Mouse (Mus musculus): ENCODE results near the gene Acot12. TPM values are rescaled to one million over a fixed set of nuclear protein-coding genes. Genes with fewer than 3 reads are reported as not detected.

Gene Acot12
- polyA plus RNA-seq (2016; fragmentation: Nextera tagmentation; extraction: Ambion mirVana) = not detected in 2 replicates

GRCm38 (mm10) chr13:91741280-91742047, at the start of gene Acot12:
TSS of gene Acot12 (plus strand) at chr13:91741512.
- Histone ChIP-seq H3K27me3 (ENCODE audit: low read depth, poor library complexity, severe bottlenecking) (peaks cover 26% of the 10 kb centered on the region), H3K4me1 (peaks cover 11% of the 10 kb centered on the region), H3K4me3 (peak within 1 kb of the TSS; percentile 62), H3K36me3 (no peaks in the 10 kb centered on the region), H3K9me3 (replicated peaks) (no peaks in the 10 kb centered on the region), H3K27ac (replicated peaks) (peak within 1 kb of the TSS; percentile 71)
- WGBS = 8% methylated on average over 45 of the region's 45 CpGs
- peak; percentile 63 for DNase-seq (ENCODE audit: low spot score)

DNA sequence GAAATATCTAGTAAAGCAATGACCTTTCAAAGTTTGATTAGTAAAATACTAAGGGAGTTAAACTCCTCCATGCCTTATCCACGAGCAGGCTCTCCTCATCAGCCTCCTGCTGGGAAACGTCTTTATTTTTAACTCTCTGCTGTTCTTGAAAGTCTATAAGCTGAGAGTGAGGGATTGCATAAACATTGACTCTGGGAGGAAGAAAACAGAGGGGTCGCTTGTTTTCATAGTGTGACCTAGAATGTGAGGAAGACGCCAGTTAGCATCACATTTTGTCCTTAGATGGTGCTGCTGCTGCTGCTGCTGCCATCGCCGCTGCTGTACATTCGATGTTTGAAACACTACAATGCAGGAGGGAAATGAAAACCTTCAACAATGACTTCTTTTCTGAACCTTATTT, 47.7 kb upstream of the Acot12 start:
- no peak for DNase-seq (ENCODE audit: low spot score)
- Histone ChIP-seq H3K9me3 (replicated peaks) (no peaks in the 10 kb centered on the region), H3K4me3 (no peak overlapping the region), H3K36me3 (peaks cover 21% of the 10 kb centered on the region), H3K27me3 (ENCODE audit: low read depth, poor library complexity, severe bottlenecking) (no peaks in the 10 kb centered on the region), H3K27ac (replicated peaks) (no peak overlapping the region), H3K4me1 (no peaks in the 10 kb centered on the region)
- WGBS = 58% methylated on average over 7 of the region's 7 CpGs

DNA sequence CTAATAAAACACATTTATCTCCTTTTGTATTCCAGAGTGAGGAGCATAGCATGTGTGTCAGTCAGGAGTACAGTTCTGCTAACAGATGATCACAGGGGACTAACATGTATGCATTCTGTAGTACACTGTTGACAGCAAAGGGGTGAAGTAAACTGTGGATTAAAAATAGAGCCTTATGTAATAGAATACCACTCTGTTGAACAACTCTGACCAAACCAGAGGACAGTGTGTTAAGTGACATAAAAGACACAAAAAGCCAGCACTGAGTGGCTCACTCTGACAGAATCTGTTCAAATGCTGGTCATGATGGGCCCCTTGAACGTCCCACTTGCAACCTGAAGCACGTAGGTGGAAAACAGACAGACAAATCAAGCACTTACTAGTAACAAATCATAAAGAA, 45.9 kb upstream of the Acot12 start:
- WGBS = 87% methylated on average over 2 of the region's 2 CpGs
- no peak overlapping the region for H3K27ac ChIP-seq (replicated peaks)
- H3K27me3 ChIP-seq (ENCODE audit: low read depth, poor library complexity, severe bottlenecking) = no peaks in the 10 kb centered on the region
- no peak overlapping the region for H3K4me3 ChIP-seq
- H3K36me3 ChIP-seq = peaks cover 16% of the 10 kb centered on the region
- H3K4me1 ChIP-seq = no peaks in the 10 kb centered on the region
- H3K9me3 ChIP-seq (replicated peaks) = no peaks in the 10 kb centered on the region
- no peak for DNase-seq (ENCODE audit: low spot score)

DNA sequence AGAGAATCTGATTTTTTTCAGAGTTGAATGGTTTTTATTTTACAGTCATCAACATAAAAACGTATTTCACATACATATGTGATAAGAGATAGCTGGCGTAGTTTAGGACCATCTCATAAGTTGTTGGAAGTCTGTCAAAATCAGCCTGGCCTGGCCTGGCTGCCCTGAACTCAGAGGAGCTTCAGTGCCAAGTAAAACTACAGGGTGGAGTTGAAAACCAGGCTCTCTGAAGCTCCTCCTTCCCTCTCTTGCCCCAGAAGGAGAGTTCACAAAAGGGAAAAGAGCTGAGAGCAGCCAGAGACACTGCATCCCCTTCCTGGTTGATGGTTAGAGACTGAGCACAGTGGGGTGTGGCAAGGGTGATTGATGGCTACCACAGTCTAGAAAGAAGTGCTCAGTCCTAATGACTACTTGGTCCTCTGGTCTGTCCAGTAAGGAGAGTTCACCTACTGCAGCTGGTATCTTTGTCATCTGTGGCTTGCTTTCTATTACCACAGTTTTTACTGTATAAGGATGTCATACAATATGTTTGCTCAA, 45.1 kb upstream of the Acot12 start:
- Histone ChIP-seq H3K27ac (replicated peaks) (no peak overlapping the region), H3K27me3 (ENCODE audit: low read depth, poor library complexity, severe bottlenecking) (no peaks in the 10 kb centered on the region), H3K36me3 (peaks cover 22% of the 10 kb centered on the region), H3K9me3 (replicated peaks) (no peaks in the 10 kb centered on the region), H3K4me1 (no peaks in the 10 kb centered on the region), H3K4me3 (no peak overlapping the region)
- DNase-seq (ENCODE audit: low spot score) = no peak
- WGBS = 93% methylated on average over 2 of the region's 2 CpGs

DNA sequence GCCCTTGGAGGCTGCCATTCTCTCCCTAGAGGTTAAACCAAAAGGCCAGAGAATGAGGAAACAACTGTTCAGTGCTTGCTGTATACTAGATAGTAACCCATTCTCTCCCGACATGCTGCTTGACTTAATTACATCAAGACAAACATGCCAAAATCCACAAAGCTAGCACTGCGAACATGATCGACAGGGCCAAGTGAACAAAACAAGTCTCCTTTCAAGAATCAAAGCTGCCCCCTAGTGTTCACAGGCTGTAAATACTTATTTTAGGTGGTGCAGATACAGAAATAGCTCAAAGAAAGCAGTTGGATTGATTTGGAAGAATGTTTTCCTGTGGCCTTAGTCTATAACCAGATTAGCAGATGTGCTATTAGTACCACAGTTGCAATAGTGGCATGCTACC, 44.3 kb upstream of the Acot12 start:
- no peak for DNase-seq (ENCODE audit: low spot score)
- 42% methylated on average over 3 of the region's 3 CpGs for WGBS
- no peaks in the 10 kb centered on the region for H3K27me3 ChIP-seq (ENCODE audit: low read depth, poor library complexity, severe bottlenecking)
- H3K27ac ChIP-seq (replicated peaks) = no peak overlapping the region
- no peak overlapping the region for H3K4me3 ChIP-seq
- peaks cover 26% of the 10 kb centered on the region for H3K36me3 ChIP-seq
- H3K9me3 ChIP-seq (replicated peaks) = no peaks in the 10 kb centered on the region
- no peaks in the 10 kb centered on the region for H3K4me1 ChIP-seq

DNA sequence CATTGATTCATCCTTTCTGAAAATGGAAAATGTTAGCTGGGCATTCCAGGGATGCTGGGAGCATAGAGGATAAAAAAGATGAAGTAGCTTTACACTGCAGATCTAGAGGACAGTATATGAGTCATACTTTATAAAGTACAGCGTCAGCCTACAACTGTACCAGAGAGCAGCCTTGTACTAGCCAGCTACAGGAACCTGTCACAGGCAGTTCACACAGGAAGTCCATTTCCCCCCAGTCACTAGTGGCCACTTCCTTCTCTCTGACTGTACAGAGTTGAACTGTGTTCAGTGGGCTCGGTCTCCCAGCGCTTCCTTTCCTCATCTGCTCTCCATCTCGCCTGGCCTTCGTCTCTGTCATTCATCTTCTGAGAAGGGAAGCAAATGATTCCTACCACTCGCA, 39.0 kb upstream of the Acot12 start:
- Histone ChIP-seq H3K4me3 (no peak overlapping the region), H3K27ac (replicated peaks) (no peak overlapping the region), H3K4me1 (no peaks in the 10 kb centered on the region), H3K9me3 (replicated peaks) (no peaks in the 10 kb centered on the region), H3K36me3 (peaks cover 35% of the 10 kb centered on the region), H3K27me3 (ENCODE audit: low read depth, poor library complexity, severe bottlenecking) (no peaks in the 10 kb centered on the region)
- 87% methylated on average over 6 of the region's 6 CpGs for WGBS
- no peak for DNase-seq (ENCODE audit: low spot score)

DNA sequence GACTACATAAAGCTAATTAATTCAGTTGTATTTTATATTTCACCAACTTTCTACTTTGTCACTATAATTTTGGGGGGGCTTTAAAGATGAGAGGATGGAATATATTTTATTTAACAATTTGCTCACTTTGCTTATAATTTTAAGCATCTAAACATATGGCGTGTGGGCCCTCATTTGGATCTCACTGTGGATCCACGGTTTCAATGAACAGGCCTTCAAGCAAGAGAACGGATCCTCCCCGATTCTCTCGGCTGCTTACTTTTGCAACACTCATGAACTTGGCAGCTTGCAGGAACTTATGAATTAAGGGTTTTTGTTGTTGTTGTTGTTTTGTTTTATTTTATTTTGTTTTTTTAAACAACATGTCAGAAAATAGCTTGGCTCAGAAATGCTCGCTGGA, 21.8 kb upstream of the Acot12 start:
- Histone ChIP-seq H3K4me3 (no peak overlapping the region), H3K27ac (replicated peaks) (no peak overlapping the region), H3K27me3 (ENCODE audit: low read depth, poor library complexity, severe bottlenecking) (no peaks in the 10 kb centered on the region), H3K9me3 (replicated peaks) (no peaks in the 10 kb centered on the region), H3K4me1 (no peaks in the 10 kb centered on the region), H3K36me3 (0 out of 2 replicates have a peak, but pooled peaks cover under 1% of the 10 kb centered on the region)
- DNase-seq (ENCODE audit: low spot score) = no peak
- WGBS = 93% methylated on average over 6 of the region's 6 CpGs

GRCm38 (mm10) chr13:91723108-91723735, 18.1 kb upstream of the Acot12 start:
- H3K4me3 ChIP-seq = no peak overlapping the region
- WGBS = 67% methylated on average over 8 of the region's 8 CpGs
- H3K9me3 ChIP-seq (replicated peaks) = no peaks in the 10 kb centered on the region
- H3K27me3 ChIP-seq (ENCODE audit: low read depth, poor library complexity, severe bottlenecking) = no peaks in the 10 kb centered on the region
- no peak for DNase-seq (ENCODE audit: low spot score)
- H3K27ac ChIP-seq (replicated peaks) = no peak overlapping the region
- H3K4me1 ChIP-seq = no peaks in the 10 kb centered on the region
- no peaks in the 10 kb centered on the region for H3K36me3 ChIP-seq

- Histone ChIP-seq H3K9me3 (replicated peaks) (no peaks in the 10 kb centered on the region), H3K4me3 (no peak overlapping the region), H3K27me3 (ENCODE audit: low read depth, poor library complexity, severe bottlenecking) (no peaks in the 10 kb centered on the region), H3K4me1 (no peaks in the 10 kb centered on the region), H3K27ac (replicated peaks) (no peak overlapping the region), H3K36me3 (no peaks in the 10 kb centered on the region)
- 82% methylated on average over 7 of the region's 7 CpGs for WGBS
- no peak for DNase-seq (ENCODE audit: low spot score)
These were observed 17.6 kb upstream of the Acot12 start for GRCm38 (mm10) chr13:91723736-91724119.

DNA sequence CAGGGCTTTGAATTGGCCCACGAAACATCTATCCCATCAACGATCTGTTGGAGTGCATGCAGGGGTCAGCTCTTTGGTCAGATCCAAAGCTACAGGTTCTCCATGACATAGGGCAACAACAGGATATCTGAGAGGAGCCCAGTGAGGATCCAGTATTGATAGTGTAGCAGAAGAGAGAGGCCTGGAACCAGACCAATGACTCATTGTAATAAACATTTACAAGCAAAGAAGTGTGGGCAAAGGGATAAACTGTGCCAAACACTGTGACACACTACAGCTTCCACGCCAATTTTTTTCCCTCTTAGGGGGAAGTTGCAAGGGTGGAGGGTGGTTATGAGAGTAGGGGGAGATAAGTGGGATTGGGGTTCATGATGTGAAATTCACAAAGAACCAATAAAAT, 17.1 kb upstream of the Acot12 start:
- DNase-seq (ENCODE audit: low spot score) = no peak
- H3K27me3 ChIP-seq (ENCODE audit: low read depth, poor library complexity, severe bottlenecking) = no peaks in the 10 kb centered on the region
- no peaks in the 10 kb centered on the region for H3K4me1 ChIP-seq
- 86% methylated on average over 3 of the region's 3 CpGs for WGBS
- H3K27ac ChIP-seq (replicated peaks) = no peak overlapping the region
- no peaks in the 10 kb centered on the region for H3K9me3 ChIP-seq (replicated peaks)
- H3K36me3 ChIP-seq = no peaks in the 10 kb centered on the region
- no peak overlapping the region for H3K4me3 ChIP-seq

- Histone ChIP-seq H3K9me3 (replicated peaks) (no peaks in the 10 kb centered on the region), H3K4me1 (no peaks in the 10 kb centered on the region), H3K4me3 (no peak overlapping the region), H3K27ac (replicated peaks) (no peak overlapping the region), H3K27me3 (ENCODE audit: low read depth, poor library complexity, severe bottlenecking) (no peaks in the 10 kb centered on the region), H3K36me3 (no peaks in the 10 kb centered on the region)
- DNase-seq (ENCODE audit: low spot score) = no peak
- 88% methylated on average over 3 of the region's 3 CpGs for WGBS
These were observed 16.2 kb upstream of the Acot12 start for GRCm38 (mm10) chr13:91725130-91725529.

DNA sequence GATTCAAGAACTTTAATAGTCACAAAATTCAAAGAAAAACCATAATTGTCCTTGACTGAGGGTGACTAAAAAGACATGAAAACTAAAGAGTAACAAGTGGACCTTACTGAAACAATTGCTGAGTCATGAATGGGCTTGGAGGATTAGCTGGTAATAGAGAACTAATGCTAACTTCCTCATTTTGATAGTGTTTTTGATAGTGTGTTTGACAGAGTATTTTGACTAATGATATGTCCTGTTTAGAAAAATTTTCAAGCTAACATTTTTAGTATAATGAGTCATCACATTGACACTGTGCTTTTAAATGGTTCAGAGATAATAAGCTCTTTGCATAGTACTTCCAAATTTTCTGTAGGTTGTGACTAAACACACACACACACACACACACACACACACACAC, 13.4 kb upstream of the Acot12 start:
- no peaks in the 10 kb centered on the region for H3K27me3 ChIP-seq (ENCODE audit: low read depth, poor library complexity, severe bottlenecking)
- no peak for DNase-seq (ENCODE audit: low spot score)
- no peaks in the 10 kb centered on the region for H3K9me3 ChIP-seq (replicated peaks)
- H3K36me3 ChIP-seq = no peaks in the 10 kb centered on the region
- H3K27ac ChIP-seq (replicated peaks) = no peak overlapping the region
- no peak overlapping the region for H3K4me3 ChIP-seq
- no peaks in the 10 kb centered on the region for H3K4me1 ChIP-seq

GRCm38 (mm10) chr13:91737191-91737590, 4.1 kb upstream of the Acot12 start:
- WGBS = 90% methylated on average over 1 of the region's 1 CpGs
- Histone ChIP-seq H3K4me1 (peaks cover 11% of the 10 kb centered on the region), H3K27me3 (ENCODE audit: low read depth, poor library complexity, severe bottlenecking) (peaks cover 19% of the 10 kb centered on the region), H3K9me3 (replicated peaks) (no peaks in the 10 kb centered on the region), H3K27ac (replicated peaks) (no peak overlapping the region), H3K4me3 (no peak overlapping the region), H3K36me3 (no peaks in the 10 kb centered on the region)
- no peak for DNase-seq (ENCODE audit: low spot score)
